Mouse (Mus musculus) spleen, postnatal 14 days (tissue): ENCODE data around the gene Nagk.
"Not testable (repeated sequence)": the region's sequence is repeated elsewhere in the genome, so short reads cannot be mapped to it uniquely, and the experiment has no call there.

ENCODE experiments used
- DNase-seq, 2 experiments: peaks; one replicate each; pipeline ENCODE4 v3.0.0; 2021 to 2022; ENCODE audit warnings: low spot score in 2 of 2

The Nagk gene

GRCm38 (mm10) chr6:83794760-83795296 is at the start of gene Nagk:
Nagk (plus strand) TSS chr6:83794982.
- peak; percentile 84 to 91 for DNase-seq

- no peak for DNase-seq
These were observed 49.3 kb upstream of the Nagk start for GRCm38 (mm10) chr6:83745466-83745865.

GRCm38 (mm10) chr6:83749286-83749685 is 45.5 kb upstream of the Nagk start:
- no peak for DNase-seq

GRCm38 (mm10) chr6:83750171-83750684 is 44.6 kb upstream of the Nagk start:
- peak in 1 of 2 experiments; percentile 49 for DNase-seq

- DNase-seq, result no peak
These were observed 38.7 kb upstream of the Nagk start for GRCm38 (mm10) chr6:83756051-83756450.

GRCm38 (mm10) chr6:83762344-83762743 is 32.4 kb upstream of the Nagk start, which contains the start of gene Ankrd53:
Ankrd53 (plus strand) TSS chr6:83762644.
- no peak for DNase-seq

GRCm38 (mm10) chr6:83762880-83763431 is 31.8 kb upstream of the Nagk start:
- no peak for DNase-seq

GRCm38 (mm10) chr6:83766982-83767381 is 27.8 kb upstream of the Nagk start:
- DNase-seq, result no peak

GRCm38 (mm10) chr6:83768485-83768884 is 26.3 kb upstream of the Nagk start:
- no peak for DNase-seq

- DNase-seq, result no peak
These were observed 20.7 kb upstream of the Nagk start for GRCm38 (mm10) chr6:83774126-83774525.

GRCm38 (mm10) chr6:83774781-83775563 is 19.8 kb upstream of the Nagk start:
- DNase-seq, result no peak

GRCm38 (mm10) chr6:83775638-83776293 is 19.0 kb upstream of the Nagk start, which contains the start of gene Tex261:
Tex261 (minus strand) TSS chr6:83775813.
- DNase-seq, result peak; percentile 84 to 86

- no peak for DNase-seq
These were observed 16.5 kb upstream of the Nagk start for GRCm38 (mm10) chr6:83778306-83778705.

- peak in 1 of 2 experiments; percentile 39 for DNase-seq
These were observed 15.8 kb upstream of the Nagk start for GRCm38 (mm10) chr6:83779026-83779425.

GRCm38 (mm10) chr6:83786426-83786825 is 8.4 kb upstream of the Nagk start:
- no peak for DNase-seq

- no peak for DNase-seq
These were observed 6.2 kb upstream of the Nagk start for GRCm38 (mm10) chr6:83788554-83788953.

GRCm38 (mm10) chr6:83790533-83790932 is 4.2 kb upstream of the Nagk start:
- DNase-seq, result not testable (repeated sequence)

GRCm38 (mm10) chr6:83791251-83791890 is 3.4 kb upstream of the Nagk start:
- DNase-seq, result no peak

- no peak for DNase-seq
These were observed 714 bp downstream of the Nagk start for GRCm38 (mm10) chr6:83795492-83795900.

GRCm38 (mm10) chr6:83796686-83797085 is 1.9 kb downstream of the Nagk start:
- no peak for DNase-seq

GRCm38 (mm10) chr6:83802033-83802432 is 7.3 kb downstream of the Nagk start:
- no peak for DNase-seq

- no peak for DNase-seq
These were observed 8.1 kb downstream of the Nagk start for GRCm38 (mm10) chr6:83802846-83803245.
